Mouse (Mus musculus) B cell, adult (primary cell): ENCODE data around the gene Hapln2. TPM values are rescaled to one million over a fixed set of nuclear protein-coding genes. Genes with fewer than 3 reads are reported as not detected.

Experiments used
- total RNA-seq: library from RNA; stranded (reverse); gene quantifications from 4 replicates; pipeline ENCODE4 v1.2.4, GENCODE M21; 2023; ENCODE audit not compliant: inconsistent age

Gene Hapln2
- not detected in 4 replicates for total RNA-seq

DNA sequence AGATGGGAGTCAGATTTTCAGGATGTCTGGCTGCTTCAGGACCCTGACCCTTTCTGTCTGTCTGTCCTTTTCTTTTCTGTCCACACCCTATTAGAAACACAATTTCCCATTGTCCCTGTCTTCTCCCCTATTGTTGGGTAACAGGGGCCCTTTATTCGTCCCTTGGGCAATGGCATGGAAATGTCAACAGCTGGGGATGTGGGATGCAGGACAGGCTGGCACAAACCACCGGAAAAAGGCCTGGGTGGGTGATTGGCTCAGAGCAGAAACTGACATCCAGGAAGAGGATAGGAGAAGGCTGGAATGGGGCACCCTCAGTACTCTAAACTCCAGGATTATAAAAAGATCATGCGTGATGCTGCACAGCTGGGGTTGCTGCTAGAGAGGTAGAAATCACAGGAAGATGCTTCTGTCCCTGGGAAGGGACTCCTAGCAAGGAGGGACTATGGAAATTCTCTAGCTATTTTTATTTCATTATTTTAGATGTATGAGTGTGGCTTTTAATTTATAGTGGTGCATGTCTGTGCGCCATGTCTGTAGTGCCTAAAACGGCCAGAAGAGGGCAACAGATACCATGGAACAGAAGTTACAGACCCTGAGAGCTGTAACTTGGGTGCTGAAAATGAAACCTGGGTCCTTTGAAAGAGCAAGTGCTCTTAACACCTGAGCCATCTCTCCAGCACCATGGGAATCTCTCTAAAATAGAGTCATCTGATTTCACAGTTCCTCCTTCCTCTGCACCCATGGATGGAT is at the start of gene Hapln2:
Gene Hapln2 (minus strand): TSS at position 150 of the 753 bp plus-strand sequence.

GRCm38 (mm10) chr3:88057902-88058696 is 30.7 kb upstream of the Hapln2 start, which contains the start of gene Naxe:
Naxe (minus strand) TSS chr3:88058495.

GRCm38 (mm10) chr3:88042661-88043421 is 15.5 kb upstream of the Hapln2 start, which contains the start of gene Gpatch4:
Gpatch4 (plus strand) TSS chr3:88043108.

DNA sequence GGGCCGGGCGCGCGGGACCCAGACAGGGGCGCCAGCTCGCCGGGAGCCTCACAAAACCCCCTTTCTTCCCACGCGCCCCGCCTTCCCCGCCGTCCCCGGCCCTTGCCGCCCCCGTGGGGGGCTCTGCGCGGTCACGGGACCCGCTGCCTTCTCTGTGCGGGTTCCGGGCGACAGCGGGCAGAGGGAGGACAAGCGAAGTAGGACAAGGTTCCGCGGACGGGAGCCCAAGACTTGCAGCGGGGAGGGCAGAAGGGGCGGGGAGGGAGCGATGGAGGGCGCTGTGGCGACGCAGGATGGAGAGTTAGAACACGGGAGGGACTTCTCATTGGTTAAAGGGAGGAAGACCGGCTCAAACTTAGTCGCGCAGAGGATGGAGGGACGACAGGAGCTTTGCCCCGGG is 27.2 kb downstream of the Hapln2 start, which contains the start of gene Bcan:
Gene Bcan (minus strand): TSS at position 50 of the 400 bp plus-strand sequence.

Other genes with a start within 250 kb of the Hapln2 start
- gene Ntrk1, start 232.4 kb downstream of the Hapln2 start, total RNA-seq = not detected in 4 replicates
- gene Insrr, start 230.6 kb downstream of the Hapln2 start, total RNA-seq = 0.09 TPM in 1 of 4 replicates, not detected in the others
- 16.6 to 23.2 TPM (median 22.4 TPM) in 4 replicates for gene Pear1, start 203.3 kb downstream of the Hapln2 start, total RNA-seq
- 27.4 to 31.3 TPM (median 29.4 TPM) in 4 replicates for gene Sh2d2a, start 180.8 kb downstream of the Hapln2 start, total RNA-seq
- gene Prcc, start 142.0 kb downstream of the Hapln2 start, total RNA-seq = 54.7 to 61.5 TPM (median 57.6 TPM) in 4 replicates
- 77.9 to 83.0 TPM (median 79.1 TPM) in 4 replicates for gene Hdgf, start 121.3 kb downstream of the Hapln2 start, total RNA-seq
- 126 to 163 TPM (median 139 TPM) in 4 replicates for gene Mrpl24, start 108.1 kb downstream of the Hapln2 start, total RNA-seq
- gene Isg20l2, start 97.3 kb downstream of the Hapln2 start, total RNA-seq = 64.0 to 71.6 TPM (median 66.1 TPM) in 4 replicates
- 29.4 to 38.4 TPM (median 34.5 TPM) in 4 replicates for gene Rrnad1, start 96.9 kb downstream of the Hapln2 start, total RNA-seq
- 0.78 to 2.5 TPM (median 1.4 TPM) in 4 replicates for gene Crabp2, start 78.9 kb downstream of the Hapln2 start, total RNA-seq
- gene Nes, start 56.5 kb downstream of the Hapln2 start, total RNA-seq = not detected in 4 replicates
- gene Bcan, start 27.4 kb downstream of the Hapln2 start, total RNA-seq = not detected in 4 replicates
- 13.7 to 20.9 TPM (median 16.4 TPM) in 4 replicates for gene Gpatch4, start 15.5 kb upstream of the Hapln2 start, total RNA-seq
- gene Naxe, start 30.9 kb upstream of the Hapln2 start, total RNA-seq = 27.1 to 33.9 TPM (median 32.0 TPM) in 4 replicates
- gene Ttc24, start 50.7 kb upstream of the Hapln2 start, total RNA-seq = not detected in 4 replicates
- gene Iqgap3, start 54.4 kb upstream of the Hapln2 start, total RNA-seq = 0.42 to 1.5 TPM (median 0.56 TPM) in 4 replicates
- gene Mef2d, start 114.8 kb upstream of the Hapln2 start, total RNA-seq = 342 to 418 TPM (median 405 TPM) in 4 replicates
- not detected in 4 replicates for gene Rhbg, start 227.1 kb upstream of the Hapln2 start, total RNA-seq